Mouse (Mus musculus): ENCODE data around the gene Dhrs1. TPM values are rescaled to one million over a fixed set of nuclear protein-coding genes. Genes with fewer than 3 reads are reported as not detected.

Gene Dhrs1
- polyA plus RNA-seq, 1 experiment = 67.1 TPM

DNA sequence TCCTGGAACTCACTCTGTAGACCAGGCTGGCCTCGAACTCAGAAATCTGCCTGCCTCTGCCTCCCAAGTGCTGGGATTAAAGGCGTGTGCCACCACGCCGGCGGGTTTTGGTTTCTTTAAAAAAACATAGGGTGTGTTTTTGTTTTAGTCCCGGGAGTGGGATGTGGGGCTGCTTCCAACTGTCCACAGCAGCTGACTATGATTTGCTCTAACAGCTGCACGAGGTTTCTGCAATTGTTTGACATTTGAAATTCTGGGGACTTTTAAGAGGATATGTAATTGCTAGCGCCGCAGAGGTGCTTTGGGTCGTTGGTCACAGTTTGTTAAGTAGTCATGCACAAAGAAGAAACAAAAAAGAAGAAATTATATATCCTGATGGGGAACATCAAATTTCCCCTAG, 56.1 kb downstream of the Dhrs1 start:
- DNase-seq (ENCODE audit: low read depth) = no peak
- no peak for TF ChIP-seq POLR2A (IDR thresholded peaks at IDR 0.05; ENCODE audit: borderline replicate concordance, extremely low read depth, insufficient read depth, insufficient read length, poor library complexity, severe bottlenecking)
- no peak for TF ChIP-seq CTCF (IDR thresholded peaks at IDR 0.05; ENCODE audit: borderline replicate concordance, extremely low read depth, insufficient read depth, insufficient read length)

Other genes starting within 250 kb of the Dhrs1 start
- gene Cpne6, start 235.2 kb downstream of the Dhrs1 start, polyA plus RNA-seq (2012; rRNA removed) = 6.7 and 9.5 TPM in 2 replicates
- gene Nrl, start 220.7 kb downstream of the Dhrs1 start, polyA plus RNA-seq (2012; rRNA removed) = 0.56 and 0.69 TPM in 2 replicates
- 21.5 and 23.2 TPM in 2 replicates for gene Pck2, start 205.4 kb downstream of the Dhrs1 start, polyA plus RNA-seq (2012; rRNA removed)
- 111 and 112 TPM in 2 replicates for gene Dcaf11, start 185.7 kb downstream of the Dhrs1 start, polyA plus RNA-seq (2012; rRNA removed)
- 0.92 and 1.3 TPM in 2 replicates for gene A730061H03Rik, start 185.3 kb downstream of the Dhrs1 start, polyA plus RNA-seq (2012; rRNA removed)
- 0.19 and 0.38 TPM in 2 replicates for gene Fitm1, start 170.1 kb downstream of the Dhrs1 start, polyA plus RNA-seq (2012; rRNA removed)
- 94.1 and 98.3 TPM in 2 replicates for gene Psme1, start 167.6 kb downstream of the Dhrs1 start, polyA plus RNA-seq (2012; rRNA removed)
- 14.5 and 20.9 TPM in 2 replicates for gene Emc9, start 160.4 kb downstream of the Dhrs1 start, polyA plus RNA-seq (2012; rRNA removed)
- gene Psme2, start 154.6 kb downstream of the Dhrs1 start, polyA plus RNA-seq (2012; rRNA removed) = 65.9 and 76.2 TPM in 2 replicates
- gene Rnf31, start 154.0 kb downstream of the Dhrs1 start, polyA plus RNA-seq (2012; rRNA removed) = 25.1 and 30.4 TPM in 2 replicates
- gene Irf9, start 142.1 kb downstream of the Dhrs1 start, polyA plus RNA-seq (2012; rRNA removed) = 23.5 and 26.2 TPM in 2 replicates
- 15.9 and 18.4 TPM in 2 replicates for gene Rec8, start 127.7 kb downstream of the Dhrs1 start, polyA plus RNA-seq (2012; rRNA removed)
- gene Ipo4, start 109.7 kb downstream of the Dhrs1 start, polyA plus RNA-seq (2012; rRNA removed) = 182 and 184 TPM in 2 replicates
- 8.4 and 8.8 TPM in 2 replicates for gene Gm49378, start 107.8 kb downstream of the Dhrs1 start, polyA plus RNA-seq (2012; rRNA removed)
- gene Tm9sf1, start 101.9 kb downstream of the Dhrs1 start, polyA plus RNA-seq (2012; rRNA removed) = 44.9 and 45.8 TPM in 2 replicates
- gene Tssk4, start 95.5 kb downstream of the Dhrs1 start, polyA plus RNA-seq (2012; rRNA removed) = 1.2 and 1.8 TPM in 2 replicates
- 45.8 and 51.0 TPM in 2 replicates for gene Mdp1, start 85.2 kb downstream of the Dhrs1 start, polyA plus RNA-seq (2012; rRNA removed)
- gene Gmpr2, start 73.7 kb downstream of the Dhrs1 start, polyA plus RNA-seq (2012; rRNA removed) = 32.8 and 41.3 TPM in 2 replicates
- gene Nedd8, start 73.6 kb downstream of the Dhrs1 start, polyA plus RNA-seq (2012; rRNA removed) = 351 and 412 TPM in 2 replicates
- 23.2 and 31.9 TPM in 2 replicates for gene Tinf2, start 63.9 kb downstream of the Dhrs1 start, polyA plus RNA-seq (2012; rRNA removed)
- 0.96 and 1.2 TPM in 2 replicates for gene Tgm1, start 31.8 kb downstream of the Dhrs1 start, polyA plus RNA-seq (2012; rRNA removed)
- gene Rabggta, start 23.4 kb downstream of the Dhrs1 start, polyA plus RNA-seq (2012; rRNA removed) = 64.9 and 72.8 TPM in 2 replicates
- gene Nop9, start within 50 bp of the Dhrs1 start, polyA plus RNA-seq (2012; rRNA removed) = 24.6 and 27.9 TPM in 2 replicates
- gene Cideb, start 12.8 kb upstream of the Dhrs1 start, polyA plus RNA-seq (2012; rRNA removed) = 0.60 and 0.76 TPM in 2 replicates
- gene Ltb4r2, start 15.7 kb upstream of the Dhrs1 start, polyA plus RNA-seq (2012; rRNA removed) = 0.29 and 0.38 TPM in 2 replicates
- 0.45 and 0.71 TPM in 2 replicates for gene Ltb4r1, start 20.3 kb upstream of the Dhrs1 start, polyA plus RNA-seq (2012; rRNA removed)
- gene Adcy4, start 38.4 kb upstream of the Dhrs1 start, polyA plus RNA-seq (2012; rRNA removed) = 3.5 and 7.8 TPM in 2 replicates
- gene Ripk3, start 43.2 kb upstream of the Dhrs1 start, polyA plus RNA-seq (2012; rRNA removed) = 2.5 and 2.6 TPM in 2 replicates
- 22.3 and 26.2 TPM in 2 replicates for gene Nfatc4, start 77.5 kb upstream of the Dhrs1 start, polyA plus RNA-seq (2012; rRNA removed)
- 14.1 and 24.1 TPM in 2 replicates for gene Nynrin, start 108.3 kb upstream of the Dhrs1 start, polyA plus RNA-seq (2012; rRNA removed)
- 0.43 and 0.51 TPM in 2 replicates for gene Cbln3, start 138.7 kb upstream of the Dhrs1 start, polyA plus RNA-seq (2012; rRNA removed)
- gene Khnyn, start 139.3 kb upstream of the Dhrs1 start, polyA plus RNA-seq (2012; rRNA removed) = 13.4 and 13.7 TPM in 2 replicates
- 97.6 and 120 TPM in 2 replicates for gene Sdr39u1, start 154.6 kb upstream of the Dhrs1 start, polyA plus RNA-seq (2012; rRNA removed)
- 1.9 and 5.3 TPM in 2 replicates for gene Cma1, start 199.0 kb upstream of the Dhrs1 start, polyA plus RNA-seq (2012; rRNA removed)
- gene Cma2, start 205.3 kb upstream of the Dhrs1 start, polyA plus RNA-seq (2012; rRNA removed) = not detected in 2 replicates